Mouse (Mus musculus) adrenal gland, postnatal 36 days (tissue): Measurements from ENCODE around the gene Fbxo22. TPM values are rescaled to one million over a fixed set of nuclear protein-coding genes. Genes with fewer than 3 reads are reported as not detected.

Source experiments
- DNase-seq, 2 experiments: peaks; one replicate each; pipeline ENCODE4 v3.0.0; 2021; ENCODE audit warnings: mixed read lengths in 1 of 2
- long read RNA-seq, 2 experiments: library from polyadenylated mRNA; stranded (forward); transcript quantifications; one replicate each; pipeline ENCODE4 v2.0.0; 2021; ENCODE audit warnings: borderline sequencing depth in 2 of 2
- total RNA-seq, 2 experiments: library from RNA; stranded (reverse); gene quantifications; 2 replicates each; pipeline ENCODE4 v1.2.3; 2021

Fbxo22 gene
- 10 to 100 TPM; 35.8 to 36.8 TPM for total RNA-seq
- long read RNA-seq, experiment 1, transcript Fbxo22-201 (7 exons, 2,112 nt) = major isoform, 75 of 85 reads
- long read RNA-seq, experiment 1, partial matches to known transcripts = 3 of 85 reads
- long read RNA-seq, experiment 1, other reads (novel, unspliced or antisense) = 6 of 85 reads
- long read RNA-seq, experiment 2, transcript Fbxo22-201 (7 exons, 2,112 nt) = major isoform, 22 of 23 reads
- long read RNA-seq, experiment 2, partial matches to known transcripts = 0 of 23 reads
- long read RNA-seq, experiment 2, other reads (novel, unspliced or antisense) = 1 of 23 reads

- peak; percentile 91 to 93 for DNase-seq
Observed at GRCm38 (mm10) chr9:55208790-55209481, at the start of gene Fbxo22. Fbxo22 (plus strand) TSS chr9:55208925.

DNA sequence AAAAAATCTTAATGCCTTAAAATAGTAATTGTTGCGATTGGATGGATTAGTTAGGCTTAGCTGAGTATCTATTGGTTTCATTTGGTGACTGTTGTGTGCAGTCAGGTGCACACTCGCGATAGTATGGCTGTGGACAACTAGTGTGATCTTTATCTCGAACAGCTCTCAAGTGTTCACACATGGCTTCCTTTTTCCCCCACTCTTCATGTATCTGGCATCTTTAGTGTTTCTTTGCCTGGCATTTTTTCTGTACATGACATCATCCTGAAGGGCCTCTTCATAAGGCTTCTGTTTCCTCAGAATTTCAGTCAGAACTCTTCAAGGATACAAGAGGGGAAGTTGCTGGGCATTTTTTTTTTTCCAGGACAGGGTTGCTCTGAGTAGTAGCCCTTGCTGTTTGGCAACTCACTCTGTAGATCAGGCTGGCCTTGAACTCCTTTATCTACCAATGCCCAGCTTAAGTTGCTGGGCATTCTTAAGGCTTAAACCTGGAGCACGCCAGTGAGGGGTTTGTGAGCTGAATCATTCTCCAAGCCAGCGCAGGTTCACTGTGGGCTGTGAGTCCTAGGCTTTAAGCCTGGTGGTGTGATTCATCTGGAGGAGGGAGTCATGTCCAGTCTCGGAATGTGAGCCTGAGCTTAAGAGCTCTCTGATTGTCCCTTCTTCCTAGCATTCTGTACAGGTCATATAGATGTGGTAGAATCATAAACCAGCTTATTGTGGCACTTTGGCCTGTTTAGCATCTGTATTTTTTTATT is 37.9 kb upstream of the Fbxo22 start:
- DNase-seq = peak; percentile 45 to 57

DNA sequence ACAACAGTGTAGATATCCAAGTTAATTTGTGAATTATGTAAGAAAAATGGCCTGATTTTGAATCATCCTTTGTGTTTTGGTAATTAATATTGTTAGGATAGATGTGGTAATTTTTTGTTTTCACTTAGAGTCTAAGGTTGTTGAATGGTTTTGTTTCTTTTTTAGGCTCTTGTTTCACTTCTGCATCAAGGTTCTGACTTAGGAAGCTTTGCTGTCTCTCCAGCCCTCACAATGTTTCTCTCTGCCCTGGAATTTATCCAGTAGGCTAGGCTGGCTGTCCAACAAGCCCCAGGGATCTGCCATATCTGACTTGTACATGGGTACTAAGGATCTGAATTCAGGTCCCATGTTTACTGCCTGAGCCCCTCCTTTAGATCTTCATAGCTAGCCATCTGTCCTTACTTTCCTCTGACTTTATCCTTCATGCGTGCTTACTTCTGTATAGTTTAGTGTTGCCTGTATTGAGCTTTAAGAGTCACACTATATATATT is 36.5 kb upstream of the Fbxo22 start:
- DNase-seq = no peak

DNA sequence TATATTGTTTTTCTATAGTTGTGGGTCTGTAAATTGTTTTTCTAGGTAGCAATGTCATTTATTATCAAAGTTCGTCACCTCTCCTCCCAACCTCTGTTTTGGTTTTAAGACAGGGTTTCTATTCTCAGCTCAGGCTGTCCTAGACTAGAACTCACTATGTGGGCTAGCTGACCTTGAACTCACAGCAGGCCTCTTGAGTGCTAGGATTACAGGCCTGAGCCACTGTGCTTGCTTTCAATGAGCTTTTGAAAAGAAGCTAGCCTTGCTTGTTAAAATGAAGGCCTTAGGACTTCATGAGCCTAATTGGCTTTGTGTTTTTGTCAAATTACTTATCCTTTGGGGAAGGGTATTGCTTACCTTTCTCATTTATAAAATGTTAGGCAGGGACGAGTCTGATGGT is 34.5 kb upstream of the Fbxo22 start:
- no peak for DNase-seq

DNA sequence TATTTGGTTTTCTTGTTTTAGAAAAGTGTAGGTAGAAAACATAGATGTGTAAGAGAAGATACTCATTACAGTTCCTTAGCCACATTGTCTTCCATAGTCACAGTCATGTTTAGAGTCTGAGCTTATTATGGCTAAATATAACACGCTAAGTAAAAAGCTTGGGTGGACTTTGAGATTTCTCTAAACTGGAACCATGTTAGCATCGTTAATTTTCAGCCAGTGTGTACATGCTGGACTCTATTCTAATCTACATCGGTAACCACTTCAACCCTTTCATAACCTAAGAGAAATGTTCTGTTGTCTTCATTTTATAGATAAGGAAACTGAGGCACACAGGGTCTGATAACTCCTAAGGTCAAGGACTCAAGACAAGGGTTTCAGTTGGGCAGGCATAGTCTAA is 12.8 kb upstream of the Fbxo22 start:
- DNase-seq = no peak

GRCm38 (mm10) chr9:55198260-55198659 is 10.5 kb upstream of the Fbxo22 start:
- no peak for DNase-seq

- DNase-seq = peak; percentile 41 to 54
Observed at GRCm38 (mm10) chr9:55199348-55199747, 9.4 kb upstream of the Fbxo22 start.

DNA sequence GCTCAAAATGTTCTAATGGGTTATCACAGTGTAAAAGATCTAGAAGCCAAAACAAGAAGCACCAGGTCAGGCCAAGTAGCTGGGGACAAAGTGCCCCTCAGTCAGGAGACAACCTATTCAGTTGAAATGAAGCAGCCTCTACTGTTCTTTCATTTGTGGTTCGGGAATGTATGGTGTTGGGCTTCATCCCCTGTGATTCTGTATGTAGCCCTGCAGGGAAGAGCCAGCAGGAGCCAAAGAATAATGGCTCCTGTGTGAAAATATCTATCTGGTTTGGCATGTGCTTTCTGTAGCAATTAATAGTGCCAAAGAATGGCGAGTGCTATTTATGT is 301 bp upstream of the Fbxo22 start:
- DNase-seq = no peak

DNA sequence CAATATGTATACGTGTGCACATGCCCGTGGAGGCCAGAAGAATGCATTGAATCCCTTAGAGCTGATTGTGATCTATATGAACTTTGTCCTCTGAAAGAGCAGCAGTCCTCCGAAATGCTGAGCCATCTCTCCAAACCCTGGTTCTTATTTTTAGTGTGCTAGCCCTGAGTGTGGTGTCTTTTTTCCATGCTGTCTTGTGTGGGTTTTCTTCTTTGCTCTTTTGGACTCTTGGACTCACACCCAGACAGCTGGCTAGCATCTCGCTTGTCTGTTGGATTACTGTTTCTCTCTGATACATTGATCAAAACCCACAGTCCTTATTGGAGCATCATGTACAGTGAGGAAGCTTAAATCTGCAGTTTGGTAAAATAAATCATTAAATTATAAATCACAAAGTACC is 2.9 kb downstream of the Fbxo22 start:
- DNase-seq = no peak

DNA sequence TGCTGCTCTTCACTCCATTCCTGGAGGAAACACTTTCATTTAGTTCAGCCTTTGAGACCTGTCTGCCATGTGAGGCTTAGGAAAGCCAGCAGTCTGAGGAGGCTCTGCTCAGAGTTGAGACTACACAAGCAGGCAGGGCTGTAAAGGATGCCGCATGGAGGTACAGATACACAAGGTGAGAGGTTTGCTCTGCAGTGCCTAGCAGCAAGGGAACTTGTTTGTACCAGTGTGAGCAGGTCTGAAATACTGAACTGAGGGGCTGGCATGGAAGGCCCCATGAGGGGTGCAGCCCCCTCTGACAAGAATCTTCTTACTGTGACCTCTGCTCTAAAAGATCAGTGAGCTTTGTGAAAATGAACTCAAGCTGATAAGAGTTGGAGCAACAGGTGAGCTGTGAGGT is 4.7 kb downstream of the Fbxo22 start:
- DNase-seq = no peak

- DNase-seq = no peak
Observed at GRCm38 (mm10) chr9:55215056-55215455, 6.3 kb downstream of the Fbxo22 start.

GRCm38 (mm10) chr9:55215648-55216047 is 6.9 kb downstream of the Fbxo22 start:
- no peak for DNase-seq

GRCm38 (mm10) chr9:55216078-55216477 is 7.4 kb downstream of the Fbxo22 start:
- no peak for DNase-seq

DNA sequence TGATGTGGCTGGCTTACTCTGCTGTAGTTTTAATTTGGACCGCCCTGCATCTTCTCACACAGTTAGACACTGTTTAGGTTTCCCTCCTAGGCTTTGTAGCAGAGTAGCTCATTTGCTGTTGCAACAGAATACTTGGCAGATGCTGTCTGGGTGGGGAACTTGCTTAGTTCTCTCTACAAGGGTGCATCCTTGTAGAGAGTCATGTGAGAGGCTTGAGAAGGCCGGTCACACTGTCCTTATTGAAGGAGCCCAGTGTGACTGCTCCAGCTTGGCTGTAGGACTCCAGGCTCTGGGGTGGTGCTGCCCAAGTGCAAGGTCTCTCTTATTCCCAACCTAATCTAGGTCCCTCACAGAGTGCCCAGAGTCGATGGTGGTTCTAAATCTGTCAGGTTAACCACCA is 8.7 kb downstream of the Fbxo22 start:
- no peak for DNase-seq

DNA sequence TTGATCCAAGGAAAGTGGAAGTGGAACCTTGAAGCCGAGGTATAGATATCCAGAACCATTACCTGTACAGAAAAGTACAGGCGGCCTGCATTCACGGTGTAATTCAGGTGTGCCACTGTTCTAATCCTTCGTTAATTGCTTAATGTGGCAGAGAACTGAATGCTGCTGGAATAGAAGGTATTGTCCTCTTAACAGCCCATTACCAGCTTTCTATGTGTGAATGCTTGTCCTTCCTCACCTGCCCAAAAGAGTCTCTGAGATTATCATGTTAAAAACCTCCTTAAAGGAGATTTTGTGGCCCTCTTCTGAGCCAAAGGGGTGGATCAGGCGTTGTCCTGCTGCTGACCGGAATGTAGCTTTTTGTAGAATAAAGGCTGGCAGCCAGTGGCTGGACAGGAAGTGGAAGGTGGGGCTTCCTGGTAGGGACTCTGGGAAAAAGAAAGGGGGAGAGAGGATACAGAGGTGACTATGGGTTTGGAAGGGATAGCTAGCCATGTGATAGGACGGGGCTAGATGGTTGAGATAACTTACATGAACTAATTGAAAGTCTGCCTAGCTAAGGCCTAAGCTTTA is 16.5 kb downstream of the Fbxo22 start:
- DNase-seq = no peak

DNA sequence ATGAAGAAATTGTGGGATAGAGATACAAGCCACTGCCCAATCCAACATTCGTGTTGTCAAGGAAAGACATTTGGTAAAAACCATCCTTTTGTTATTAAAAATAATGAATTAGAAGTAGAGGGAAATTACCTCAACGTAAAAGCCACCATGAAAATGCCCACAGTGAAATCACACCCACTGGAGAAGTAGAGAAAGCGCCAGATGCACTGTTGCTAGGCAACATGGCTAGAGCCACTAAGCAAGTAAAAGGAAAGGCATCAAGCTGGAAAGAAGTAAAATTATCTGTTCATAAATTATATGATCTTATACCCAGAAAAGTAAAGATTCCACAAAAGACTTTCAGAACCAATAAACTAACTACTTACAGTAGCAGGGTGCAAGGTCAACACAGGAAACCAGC is 17.5 kb downstream of the Fbxo22 start:
- DNase-seq = no peak

DNA sequence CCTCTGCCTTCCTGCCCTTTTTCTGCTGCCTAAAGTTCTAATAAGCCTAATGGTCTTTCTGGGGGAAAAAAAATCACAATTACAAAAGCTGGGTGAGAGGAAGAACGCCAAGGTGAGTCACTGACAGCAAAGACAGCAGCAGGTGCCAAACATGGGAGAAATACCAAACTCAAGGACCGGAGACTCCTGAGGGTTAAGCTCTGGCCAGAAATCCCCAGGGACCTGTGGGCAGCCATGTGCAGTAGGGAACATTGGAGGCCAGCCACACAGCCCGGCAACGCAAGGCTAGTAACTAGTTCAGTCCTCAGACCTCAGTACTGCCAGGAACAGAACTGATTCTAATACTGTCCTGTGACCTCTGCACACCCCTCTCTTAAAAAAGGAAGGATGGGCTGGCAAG is 19.4 kb downstream of the Fbxo22 start:
- peak in 1 of 2 experiments; percentile 43 for DNase-seq

DNA sequence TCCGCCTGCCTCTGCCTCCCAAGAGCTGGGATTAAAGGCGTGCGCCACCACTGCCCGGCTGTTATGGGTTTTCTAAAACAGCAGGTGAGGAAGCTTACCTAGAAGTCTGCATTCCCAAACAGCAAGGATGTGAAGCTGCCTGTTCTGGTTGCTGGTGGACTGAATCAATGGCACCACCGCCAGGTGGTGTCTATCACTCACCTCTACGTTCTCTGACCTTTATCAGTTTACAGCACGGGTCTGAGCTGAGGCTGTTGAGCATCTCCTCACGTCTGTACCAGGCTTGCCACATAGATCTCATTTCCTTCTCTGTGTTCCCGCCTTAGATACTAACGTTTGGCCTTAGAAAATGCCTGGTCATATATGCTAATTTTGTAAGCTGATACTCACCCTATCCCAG is 20.3 kb downstream of the Fbxo22 start:
- DNase-seq = no peak

GRCm38 (mm10) chr9:55231544-55231943 is 22.8 kb downstream of the Fbxo22 start:
- DNase-seq = no peak

DNA sequence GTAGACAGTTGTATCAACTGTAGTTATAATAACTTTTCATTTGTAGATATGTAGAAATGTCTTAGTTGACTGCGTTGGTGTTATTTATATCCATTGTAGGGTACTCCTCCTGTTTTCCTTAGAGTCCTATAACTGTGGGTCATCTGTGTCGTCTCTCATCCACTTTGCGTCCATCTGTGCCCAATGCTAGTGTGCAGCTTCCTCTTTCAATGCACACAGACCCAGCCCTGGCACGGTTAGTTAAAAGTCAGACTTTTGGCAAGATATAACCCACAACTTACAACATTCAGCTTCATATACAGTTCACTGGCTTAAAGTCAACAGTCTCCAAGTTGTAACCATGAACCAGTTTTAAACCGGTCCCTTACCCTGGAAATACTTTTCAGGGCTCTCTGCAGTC is 23.4 kb downstream of the Fbxo22 start:
- no peak for DNase-seq

DNA sequence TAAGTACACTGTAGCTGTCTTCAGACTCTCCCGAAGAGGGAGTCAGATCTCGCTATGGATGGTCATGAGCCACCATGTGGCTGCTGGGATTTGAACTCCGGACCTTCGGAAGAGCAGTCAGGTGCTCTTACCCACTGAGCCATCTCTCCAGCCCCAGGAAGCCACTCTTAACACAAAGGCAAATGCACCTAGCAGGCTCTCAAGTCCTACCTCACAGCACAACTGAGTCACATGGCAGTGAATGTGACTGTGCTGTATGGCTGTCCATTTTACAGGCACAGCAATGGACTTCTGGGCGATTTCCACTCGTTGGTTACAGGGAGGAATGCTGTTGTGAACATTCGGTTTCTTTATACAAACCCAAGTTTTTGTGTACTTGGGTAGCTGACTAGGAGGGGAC is 23.9 kb downstream of the Fbxo22 start:
- DNase-seq = no peak

GRCm38 (mm10) chr9:55233076-55233475 is 24.4 kb downstream of the Fbxo22 start:
- DNase-seq = peak in 1 of 2 experiments; percentile 25
